Mouse (Mus musculus) limb, embryonic 11.5 days (tissue): ENCODE data around the gene Tns1. TPM values are rescaled to one million over a fixed set of nuclear protein-coding genes. Genes with fewer than 3 reads are reported as not detected.
A peak's percentile ranks its signal among the peaks of the same experiment; 100 is the strongest.

Source experiments
- ATAC-seq: fragments of 200-750 bp; cut with Nextera tagmentation; 2 replicates; pipeline ENCODE4 v1.8.0; 2017; ENCODE audit warnings: low read depth; ENCODE audit not compliant: insufficient number of reproducible peaks, low FRiP score, low TSS enrichment
- DNase-seq: peaks from one replicate; pipeline ENCODE4 v3.0.0-alpha.2; 2015; ENCODE audit warnings: low spot score
- H3K27ac ChIP-seq: fragments of 300-500 bp; sonication (generic); replicated peaks from 2 replicates; pipeline ENCODE4 v1.5.1; 2014; ENCODE audit warnings: low read depth, mild to moderate bottlenecking, low read length
- H3K27me3 ChIP-seq: fragments of 300-500 bp; sonication (generic); 2 replicates; pipeline ENCODE4 v1.6.1; 2014; ENCODE audit warnings: mild to moderate bottlenecking, low read length, mixed read lengths; ENCODE audit not compliant: control insufficient read depth, insufficient read depth
- H3K36me3 ChIP-seq: fragments of 300-500 bp; sonication (generic); 2 replicates; pipeline ENCODE4 v1.6.1; 2014; ENCODE audit warnings: mild to moderate bottlenecking, low read length, moderate library complexity, mixed read lengths; ENCODE audit not compliant: control insufficient read depth, insufficient read depth
- H3K4me1 ChIP-seq: fragments of 300-500 bp; sonication (generic); 2 replicates; pipeline ENCODE4 v1.6.1; 2014; ENCODE audit warnings: low read length, mixed read lengths; ENCODE audit not compliant: control insufficient read depth, insufficient read depth
- H3K4me2 ChIP-seq: fragments of 300-500 bp; sonication (generic); 2 replicates; pipeline ENCODE4 v1.6.1; 2014; ENCODE audit warnings: low read depth, mild to moderate bottlenecking, moderate library complexity; ENCODE audit not compliant: severe bottlenecking
- H3K4me3 ChIP-seq: fragments of 300-500 bp; sonication (generic); 2 replicates; pipeline ENCODE4 v1.5.1; 2014; ENCODE audit warnings: low read depth, low read length
- H3K9ac ChIP-seq: fragments of 300-500 bp; sonication (generic); 2 replicates; pipeline ENCODE4 v1.6.1; 2014; ENCODE audit warnings: mild to moderate bottlenecking, low read length
- H3K9me3 ChIP-seq: fragments of 300-500 bp; sonication (generic); 2 replicates; pipeline ENCODE4 v1.6.1; 2016; ENCODE audit warnings: low read length; ENCODE audit not compliant: control insufficient read depth
- WGBS: fragments of 180-500 bp; shearing (Covaris S2); extraction: QIAGEN DNeasy Blood & Tissue Kit; methylation state at CpG from one replicate; pipeline ENCODE4 v1.1.7; 2014; 5-methylcytosine and 5-hydroxymethylcytosine counted together
- polyA plus RNA-seq: library from polyadenylated mRNA; unstranded; fragments of >200 nt; fragmentation: Nextera tagmentation; extraction: Ambion mirVana; gene quantifications from 2 replicates; pipeline ENCODE4 v1.2.1, GENCODE M21; 2014

The Tns1 gene
- polyA plus RNA-seq, 1 experiment from 2014 or later = 36.9 TPM

DNA sequence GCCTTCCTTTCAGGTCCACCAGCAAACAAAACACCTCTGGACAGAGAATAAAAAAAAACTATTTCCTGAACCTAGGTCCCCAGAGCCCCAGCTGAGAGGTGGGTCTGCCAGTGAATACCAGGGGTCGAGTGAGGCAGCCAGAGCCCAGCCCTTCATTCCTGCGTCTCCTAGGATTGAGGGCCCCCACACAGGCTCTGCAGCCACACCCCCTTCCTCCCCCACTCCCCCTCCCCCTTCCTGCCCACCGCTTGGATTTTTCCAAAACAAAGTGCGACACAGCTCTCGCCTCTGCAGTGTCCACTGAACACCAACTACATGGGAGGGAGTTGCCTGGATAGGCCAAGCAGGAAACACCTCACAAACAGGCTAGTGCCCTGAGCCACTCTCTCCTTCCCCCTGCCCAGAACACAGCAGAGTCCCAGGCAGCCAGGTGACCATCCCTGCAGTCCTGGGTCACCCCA lies 124.0 kb downstream of the Tns1 start:
- 4% methylated on average over 5 of the region's 5 CpGs for WGBS
- Histone ChIP-seq H3K4me3 (no peak overlapping the region), H3K4me1 (peaks cover 31% of the 10 kb centered on the region)

DNA sequence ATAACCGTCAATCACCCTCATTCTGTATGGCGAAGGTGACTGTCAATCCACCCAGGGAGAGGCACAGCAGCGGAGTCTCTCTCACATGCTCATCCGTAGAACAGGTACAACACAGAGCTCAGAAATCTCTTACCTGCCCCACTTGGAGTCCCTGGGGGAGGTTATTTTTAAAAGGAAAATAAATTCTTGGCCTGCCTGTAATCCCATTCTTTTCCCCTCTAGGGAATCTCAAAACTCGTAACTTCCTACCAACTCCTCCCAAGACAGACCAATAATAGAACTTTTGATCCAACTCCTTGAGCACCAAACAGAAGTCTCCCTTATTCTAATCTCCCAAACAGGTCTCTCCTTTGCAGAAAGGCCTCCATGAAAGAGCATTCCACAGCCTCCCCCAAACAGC lies 124.7 kb downstream of the Tns1 start:
- WGBS = 77% methylated on average over 5 of the region's 5 CpGs
- no peak overlapping the region for H3K4me3 ChIP-seq
- no peaks in the 10 kb centered on the region for H3K9me3 ChIP-seq
- no peaks in the 10 kb centered on the region for H3K36me3 ChIP-seq
- ATAC-seq (no peak), DNase-seq (no peak)
- no peak overlapping the region for H3K4me2 ChIP-seq
- 0 out of 2 replicates have a peak overlapping the region, but pooled peaks have one; percentile 27 for H3K9ac ChIP-seq
- H3K27ac ChIP-seq = peak overlapping the region; percentile 81
- H3K4me1 ChIP-seq = peaks cover 31% of the 10 kb centered on the region
- no peaks in the 10 kb centered on the region for H3K27me3 ChIP-seq

More for the DNA sequence above, 124.0 kb downstream of the Tns1 start:
- H3K27ac ChIP-seq = peak overlapping the region; percentile 81
- 0 out of 2 replicates have a peak overlapping the region, but pooled peaks have one; percentile 27 for H3K9ac ChIP-seq
- no peaks in the 10 kb centered on the region for H3K36me3 ChIP-seq
- no peaks in the 10 kb centered on the region for H3K9me3 ChIP-seq
- no peak overlapping the region for H3K4me2 ChIP-seq
- ATAC-seq (0 out of 2 replicates have a peak, but pooled peaks have one; percentile 42), DNase-seq (peak; percentile 57)
- H3K27me3 ChIP-seq = no peaks in the 10 kb centered on the region

DNA sequence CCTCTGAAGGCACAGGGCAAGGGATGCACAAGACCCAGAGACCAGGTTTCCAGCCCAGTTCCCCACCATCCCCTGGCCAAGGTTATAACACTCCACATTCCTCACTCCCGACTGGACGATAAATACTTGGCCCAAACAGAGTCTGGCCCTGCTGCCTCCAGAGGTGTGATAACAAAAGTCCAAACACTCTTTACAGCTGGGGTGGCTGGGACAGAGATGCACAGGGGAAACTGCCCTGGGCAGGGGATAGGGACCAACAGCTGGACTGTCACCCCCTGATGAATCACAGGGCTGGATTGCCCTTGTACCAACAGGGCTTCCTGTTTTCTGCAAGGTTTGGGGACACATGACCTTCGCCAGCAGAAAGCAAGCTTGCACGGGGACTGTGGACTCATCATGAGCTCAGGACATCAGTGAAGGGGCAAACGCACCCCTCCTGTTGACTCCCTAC lies 125.3 kb downstream of the Tns1 start:
- H3K9me3 ChIP-seq = no peaks in the 10 kb centered on the region
- no peaks in the 10 kb centered on the region for H3K27me3 ChIP-seq
- peaks cover 31% of the 10 kb centered on the region for H3K4me1 ChIP-seq
- H3K4me2 ChIP-seq = no peak overlapping the region
- 61% methylated on average over 5 of the region's 5 CpGs for WGBS
- no peak for DNase-seq
- H3K9ac ChIP-seq = no peak overlapping the region
- no peak for ATAC-seq
- H3K27ac ChIP-seq = peak overlapping the region; percentile 1; the same call in 1 of the 2 replicates
- H3K36me3 ChIP-seq = peaks cover 2% of the 10 kb centered on the region; the same call in 1 of the 2 replicates
- H3K4me3 ChIP-seq = no peak overlapping the region

DNA sequence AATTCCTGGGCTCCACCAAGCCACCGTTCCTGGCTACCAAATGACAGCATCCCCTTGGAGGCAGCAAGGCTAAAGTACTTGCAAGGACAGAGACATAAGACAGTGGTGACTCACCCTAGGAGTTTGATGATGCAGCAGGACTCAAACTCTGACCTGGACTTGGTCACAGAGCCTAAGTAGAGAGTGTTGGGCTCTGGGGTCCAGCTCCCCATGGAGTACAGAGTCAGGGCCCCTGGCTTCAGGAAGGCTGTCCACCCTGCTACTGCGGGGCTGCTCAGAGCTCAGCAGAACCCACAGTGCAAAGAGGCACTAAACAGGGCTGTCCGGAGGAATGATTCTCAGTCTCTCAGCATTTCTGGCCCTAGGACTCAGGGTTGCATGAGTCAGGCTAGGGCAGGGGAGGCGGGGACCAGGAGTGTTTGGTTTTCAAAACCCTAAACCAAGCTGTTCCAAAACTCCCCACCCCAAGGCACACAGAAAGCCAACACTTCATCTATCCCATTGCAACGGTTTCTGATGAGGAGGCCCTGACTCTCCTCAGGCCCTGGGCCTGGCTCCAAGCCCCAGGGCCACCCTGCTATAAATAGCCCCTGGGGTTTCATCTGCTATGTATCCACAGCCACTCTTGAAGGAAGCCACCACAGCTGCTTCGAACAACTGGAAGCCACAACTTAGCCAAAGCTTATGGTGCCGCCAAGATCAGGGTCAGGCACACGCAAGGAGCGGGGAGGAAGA lies 126.0 kb downstream of the Tns1 start:
- DNase-seq (no peak), ATAC-seq (no peak)
- H3K9me3 ChIP-seq = no peaks in the 10 kb centered on the region
- no peak overlapping the region for H3K4me3 ChIP-seq
- H3K27ac ChIP-seq = peak overlapping the region; percentile 1; the same call in 1 of the 2 replicates
- peaks cover 31% of the 10 kb centered on the region for H3K4me1 ChIP-seq
- 68% methylated on average over 9 of the region's 9 CpGs for WGBS
- H3K36me3 ChIP-seq = peaks cover 2% of the 10 kb centered on the region; the same call in 1 of the 2 replicates
- 0 out of 2 replicates have a peak overlapping the region, but pooled peaks have one; percentile 12 for H3K9ac ChIP-seq
- H3K27me3 ChIP-seq = no peaks in the 10 kb centered on the region
- no peak overlapping the region for H3K4me2 ChIP-seq

DNA sequence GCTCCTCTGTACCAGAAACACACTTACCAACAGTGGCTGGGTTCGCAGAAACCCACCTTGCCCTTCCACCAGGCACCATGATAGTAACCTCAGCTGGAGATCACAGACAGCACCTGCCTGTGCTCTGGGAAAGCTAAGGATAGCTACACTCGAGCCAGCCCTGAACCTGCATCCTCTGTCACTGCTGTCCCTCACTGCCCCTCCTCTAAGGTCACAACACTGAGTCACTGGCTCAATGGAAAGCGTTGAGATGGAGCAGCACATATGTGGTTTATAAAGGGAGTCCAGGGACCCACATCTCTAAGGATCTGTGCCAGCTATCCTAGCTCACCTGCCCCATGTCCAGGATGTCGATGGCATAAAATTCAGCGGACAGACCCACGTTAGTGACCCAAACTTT lies 126.9 kb downstream of the Tns1 start:
- Histone ChIP-seq H3K27me3 (no peaks in the 10 kb centered on the region), H3K4me1 (peaks cover 31% of the 10 kb centered on the region), H3K4me3 (no peak overlapping the region), H3K36me3 (peaks cover 2% of the 10 kb centered on the region; the same call in 1 of the 2 replicates), H3K9me3 (no peaks in the 10 kb centered on the region), H3K4me2 (no peak overlapping the region), H3K27ac (no peak overlapping the region), H3K9ac (no peak overlapping the region)
- no peak for ATAC-seq
- WGBS = 88% methylated on average over 6 of the region's 6 CpGs
- no peak for DNase-seq

DNA sequence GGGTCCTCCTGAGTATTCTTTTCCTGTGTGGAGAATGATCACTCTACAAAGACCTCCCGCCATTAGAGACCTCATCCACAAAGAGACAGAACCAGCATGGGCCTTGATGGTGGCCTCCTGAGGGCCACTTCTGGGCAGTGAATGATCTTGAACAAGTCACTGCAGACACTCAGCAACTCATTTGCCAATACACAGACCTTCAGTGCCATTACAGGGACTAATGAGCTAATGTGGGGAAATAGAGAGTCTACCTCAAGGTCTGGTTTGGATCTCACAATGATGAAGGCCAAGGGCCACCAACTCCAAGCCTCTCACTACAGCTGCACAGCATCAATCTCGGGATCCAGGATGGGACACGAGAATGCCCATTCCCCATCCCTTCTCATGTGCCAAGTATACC lies 127.6 kb downstream of the Tns1 start:
- Histone ChIP-seq H3K4me3 (no peak overlapping the region), H3K27me3 (no peaks in the 10 kb centered on the region), H3K36me3 (peaks cover 2% of the 10 kb centered on the region; the same call in 1 of the 2 replicates), H3K4me2 (no peak overlapping the region), H3K27ac (no peak overlapping the region), H3K9me3 (no peaks in the 10 kb centered on the region), H3K4me1 (peaks cover 29% of the 10 kb centered on the region), H3K9ac (no peak overlapping the region)
- no peak for ATAC-seq
- 89% methylated on average over 3 of the region's 3 CpGs for WGBS
- no peak for DNase-seq

DNA sequence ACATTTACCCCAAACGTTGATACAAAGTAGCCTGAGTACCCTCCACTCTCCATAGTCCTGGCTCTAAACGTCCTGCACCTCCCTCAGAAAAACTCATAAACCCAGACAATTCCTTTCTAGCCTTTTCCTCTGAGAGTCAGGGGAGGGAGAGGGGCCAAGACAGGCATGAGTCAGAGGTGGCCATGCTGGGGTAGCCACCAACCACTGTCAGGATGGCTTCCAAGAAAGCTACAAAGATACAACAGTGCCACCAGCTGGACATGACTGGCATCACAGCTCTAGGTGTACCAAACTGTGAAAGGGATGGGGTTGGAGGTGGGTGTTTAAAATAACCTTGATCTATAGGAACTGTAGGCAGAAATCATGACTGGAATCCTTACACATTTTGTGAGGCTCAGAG lies 128.0 kb downstream of the Tns1 start:
- Histone ChIP-seq H3K9me3 (no peaks in the 10 kb centered on the region), H3K27ac (no peak overlapping the region), H3K9ac (no peak overlapping the region), H3K36me3 (peaks cover 2% of the 10 kb centered on the region; the same call in 1 of the 2 replicates), H3K27me3 (no peaks in the 10 kb centered on the region), H3K4me2 (no peak overlapping the region), H3K4me3 (no peak overlapping the region), H3K4me1 (peaks cover 25% of the 10 kb centered on the region)
- DNase-seq = peak; percentile 82
- 49% methylated on average over 2 of the region's 2 CpGs for WGBS
- ATAC-seq = no peak

DNA sequence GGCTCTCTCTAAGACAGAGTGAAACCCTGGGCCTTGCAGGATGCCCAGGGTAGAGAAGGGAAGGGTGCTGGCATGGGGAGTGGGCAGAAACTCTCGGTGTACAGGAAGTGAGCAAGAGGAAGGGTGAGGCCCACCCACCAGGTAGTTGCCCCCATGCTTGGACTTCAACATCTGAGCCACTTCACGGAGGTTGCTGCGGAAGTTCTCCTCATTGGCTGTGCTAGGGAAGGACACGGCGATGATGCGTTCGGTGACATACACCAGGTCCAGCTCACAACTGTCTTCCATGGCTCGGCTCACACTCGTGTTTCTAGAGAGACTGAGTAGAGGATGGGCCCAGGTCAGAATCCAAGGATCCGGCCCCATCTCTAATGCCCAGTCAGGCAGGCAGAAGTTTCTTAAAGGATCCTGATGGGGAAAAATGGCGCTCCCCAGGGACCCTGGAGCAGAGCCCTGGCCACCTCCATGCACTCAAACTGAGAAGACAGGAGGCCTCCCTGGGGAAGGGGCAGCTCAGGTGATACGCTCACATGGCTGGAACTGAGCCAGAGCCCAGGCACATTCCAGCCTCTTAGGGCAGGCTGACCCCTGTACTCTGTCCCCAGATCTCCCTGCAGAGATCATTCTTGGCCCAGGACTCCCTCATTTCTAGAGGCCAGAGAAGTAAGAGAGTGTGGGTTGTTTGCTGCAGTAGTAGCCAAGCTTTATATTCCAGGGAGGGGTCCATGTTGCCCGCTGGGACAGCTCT lies 129.0 kb downstream of the Tns1 start:
- Histone ChIP-seq H3K9ac (no peak overlapping the region), H3K4me2 (no peak overlapping the region), H3K27me3 (no peaks in the 10 kb centered on the region), H3K4me1 (peaks cover 21% of the 10 kb centered on the region), H3K9me3 (no peaks in the 10 kb centered on the region), H3K27ac (no peak overlapping the region), H3K36me3 (peaks cover 2% of the 10 kb centered on the region; the same call in 1 of the 2 replicates), H3K4me3 (no peak overlapping the region)
- no peak for ATAC-seq
- WGBS = 84% methylated on average over 13 of the region's 13 CpGs
- no peak for DNase-seq
